Mouse (Mus musculus) limb, embryonic 14.5 days (tissue): ENCODE data around the gene Atxn7l3. TPM values are rescaled to one million over a fixed set of nuclear protein-coding genes. Genes with fewer than 3 reads are reported as not detected.

Source experiments
- ATAC-seq: fragments of 200-750 bp; cut with Nextera tagmentation; 2 replicates; pipeline ENCODE4 v1.8.0; 2017; ENCODE audit warnings: low read depth, moderate number of reproducible peaks, moderate TSS enrichment; ENCODE audit not compliant: low FRiP score
- DNase-seq: peaks from one replicate; pipeline ENCODE4 v3.0.0-alpha.2; 2015; ENCODE audit warnings: low spot score
- H3K27ac ChIP-seq: fragments of 300-500 bp; sonication (generic); replicated peaks from 2 replicates; pipeline ENCODE4 v1.5.1; 2014; ENCODE audit warnings: low read depth, mild to moderate bottlenecking, low read length, moderate library complexity, mixed read lengths
- H3K27me3 ChIP-seq: fragments of 300-500 bp; sonication (generic); 2 replicates; pipeline ENCODE4 v1.6.1; 2014; ENCODE audit warnings: low read length, mixed read lengths; ENCODE audit not compliant: control insufficient read depth, insufficient read depth
- H3K36me3 ChIP-seq: fragments of 300-500 bp; sonication (generic); 2 replicates; pipeline ENCODE4 v1.6.1; 2014; ENCODE audit warnings: mild to moderate bottlenecking, low read length, moderate library complexity, mixed read lengths; ENCODE audit not compliant: control insufficient read depth, insufficient read depth
- H3K4me1 ChIP-seq: fragments of 300-500 bp; sonication (generic); 2 replicates; pipeline ENCODE4 v1.6.1; 2014; ENCODE audit warnings: antibody characterized with exemption, low read length, mixed read lengths; ENCODE audit not compliant: control insufficient read depth, insufficient read depth
- H3K4me2 ChIP-seq: fragments of 300-500 bp; sonication (generic); replicated peaks from 2 replicates; pipeline ENCODE4 v1.6.1; 2014; ENCODE audit warnings: low read depth, mild to moderate bottlenecking, low read length, moderate library complexity; ENCODE audit not compliant: severe bottlenecking
- H3K4me3 ChIP-seq: fragments of 300-500 bp; sonication (generic); replicated peaks from 2 replicates; pipeline ENCODE4 v1.5.1; 2014; ENCODE audit warnings: low read length
- H3K9ac ChIP-seq: fragments of 300-500 bp; sonication (generic); 2 replicates; pipeline ENCODE4 v1.6.1; 2014; ENCODE audit warnings: mild to moderate bottlenecking, low read depth, low read length, moderate library complexity; ENCODE audit not compliant: severe bottlenecking
- H3K9me3 ChIP-seq: fragments of 300-500 bp; sonication (generic); 2 replicates; pipeline ENCODE4 v1.6.1; 2016; ENCODE audit warnings: low read length; ENCODE audit not compliant: control insufficient read depth
- POLR2A ChIP-seq: fragments of 200-500 bp; IDR thresholded peaks from 2 replicates; pipeline ENCODE4 v1.8.0; 2012; ENCODE audit warnings: inconsistent platforms, mild to moderate bottlenecking, moderate library complexity, borderline replicate concordance; ENCODE audit not compliant: insufficient read depth, insufficient read length; ENCODE audit errors: extremely low read depth
- WGBS: fragments of 180-500 bp; shearing (Covaris S2); extraction: QIAGEN DNeasy Blood & Tissue Kit; methylation state at CpG from one replicate; pipeline ENCODE4 v1.1.7; 2014; 5-methylcytosine and 5-hydroxymethylcytosine counted together
- polyA plus RNA-seq, 2 experiments: library from polyadenylated mRNA; depleted of rRNA in 1 of 2; stranded (reverse) in 1 of 2; unstranded in 1 of 2; fragments of >200 nt; fragmentation: Nextera tagmentation in 1 of 2; extraction: Ambion mirVana in 1 of 2; gene quantifications; 2 replicates each; pipeline versions ENCODE4 v1.2.1 to v1.2.3; 2012 to 2014

Gene Atxn7l3
- polyA plus RNA-seq, 2 experiments: 21.0 to 72.1 TPM

- ATAC-seq (no peak), DNase-seq (no peak)
- Histone ChIP-seq H3K4me3 (peak overlapping the region; percentile 100), H3K27ac (peak overlapping the region; percentile 98), H3K27me3 (no peaks in the 10 kb centered on the region), H3K4me1 (peaks cover 9% of the 10 kb centered on the region), H3K36me3 (peaks cover 17% of the 10 kb centered on the region), H3K4me2 (peak overlapping the region; percentile 94), H3K9me3 (no peaks in the 10 kb centered on the region), H3K9ac (peak overlapping the region; percentile 99)
- TF ChIP-seq POLR2A: peak; percentile 24; the same call in 1 of the 2 replicates
- WGBS: under 1% methylated on average over 47 of the region's 84 CpGs
Observed at GRCm38 (mm10) chr11:102318576-102319409, 22.4 kb upstream of the Atxn7l3 start.

GRCm38 (mm10) chr11:102317901-102318575 is 21.6 kb upstream of the Atxn7l3 start:
- H3K4me1 ChIP-seq: peaks cover 9% of the 10 kb centered on the region
- TF ChIP-seq POLR2A: 0 out of 2 replicates have a peak, but pooled peaks have one; percentile 32
- peak; percentile 51 for ATAC-seq
- peak overlapping the region; percentile 100 for H3K4me3 ChIP-seq
- H3K36me3 ChIP-seq: peaks cover 24% of the 10 kb centered on the region
- WGBS: 0% methylated on average over 28 of the region's 77 CpGs
- peak; percentile 80 for DNase-seq
- no peaks in the 10 kb centered on the region for H3K27me3 ChIP-seq
- H3K4me2 ChIP-seq: peak overlapping the region; percentile 94
- H3K27ac ChIP-seq: peak overlapping the region; percentile 98
- peak overlapping the region; percentile 99 for H3K9ac ChIP-seq
- H3K9me3 ChIP-seq: no peaks in the 10 kb centered on the region

GRCm38 (mm10) chr11:102317298-102317900 is 21.0 kb upstream of the Atxn7l3 start:
- H3K9me3 ChIP-seq: no peaks in the 10 kb centered on the region
- H3K4me2 ChIP-seq: peak overlapping the region; percentile 94
- H3K36me3 ChIP-seq: peaks cover 30% of the 10 kb centered on the region
- DNase-seq (peak; percentile 44), ATAC-seq (peak; percentile 7; the same call in 1 of the 2 replicates)
- H3K27ac ChIP-seq: peak overlapping the region; percentile 98
- peak overlapping the region; percentile 99 for H3K9ac ChIP-seq
- peak overlapping the region; percentile 100 for H3K4me3 ChIP-seq
- no peak for TF ChIP-seq POLR2A
- peaks cover 9% of the 10 kb centered on the region for H3K4me1 ChIP-seq
- WGBS: under 1% methylated on average over 40 of the region's 87 CpGs
- no peaks in the 10 kb centered on the region for H3K27me3 ChIP-seq

- Histone ChIP-seq H3K36me3 (peaks cover 37% of the 10 kb centered on the region), H3K4me2 (peak overlapping the region; percentile 94), H3K4me3 (peak overlapping the region; percentile 100), H3K9ac (peak overlapping the region; percentile 99), H3K27me3 (no peaks in the 10 kb centered on the region), H3K27ac (peak overlapping the region; percentile 98), H3K4me1 (peaks cover 9% of the 10 kb centered on the region), H3K9me3 (no peaks in the 10 kb centered on the region)
- 1% methylated on average over 33 of the region's 80 CpGs for WGBS
- 0 out of 2 replicates have a peak, but pooled peaks have one; percentile 36 for TF ChIP-seq POLR2A
- DNase-seq (peak; percentile 93), ATAC-seq (peak; percentile 16)
Observed at GRCm38 (mm10) chr11:102316572-102317297, 20.3 kb upstream of the Atxn7l3 start.
